Mouse (Mus musculus) limb, embryonic 10.5 days (tissue): ENCODE measurements around the gene Fnbp1. TPM values are rescaled to one million over a fixed set of nuclear protein-coding genes. Genes with fewer than 3 reads are reported as not detected.

ENCODE experiments used
- DNase-seq: peaks from one replicate; pipeline ENCODE4 v3.0.0-alpha.2; 2017; ENCODE audit warnings: low spot score
- H3K27ac ChIP-seq: fragments of 300-500 bp; sonication (generic); 2 replicates; pipeline ENCODE4 v1.5.1; 2016; ENCODE audit warnings: mild to moderate bottlenecking
- H3K27me3 ChIP-seq: fragments of 300-500 bp; sonication (generic); 2 replicates; pipeline ENCODE4 v1.6.1; 2016; ENCODE audit warnings: low read depth, mild to moderate bottlenecking; ENCODE audit not compliant: poor library complexity, severe bottlenecking
- H3K36me3 ChIP-seq: fragments of 300-500 bp; sonication (generic); 2 replicates; pipeline ENCODE4 v1.6.1; 2016; ENCODE audit warnings: mild to moderate bottlenecking, moderate library complexity
- H3K4me1 ChIP-seq: fragments of 300-500 bp; sonication (generic); 2 replicates; pipeline ENCODE4 v1.6.1; 2016
- H3K4me3 ChIP-seq: fragments of 300-500 bp; sonication (generic); 2 replicates; pipeline ENCODE4 v1.5.1; 2016; ENCODE audit warnings: mild to moderate bottlenecking, moderate library complexity
- H3K9me3 ChIP-seq: fragments of 300-500 bp; sonication (generic); replicated peaks from 2 replicates; pipeline ENCODE4 v1.6.1; 2016; ENCODE audit warnings: mild to moderate bottlenecking
- WGBS: fragments of 180-500 bp; shearing (Covaris S2); methylation state at CpG from one replicate; pipeline ENCODE4 v1.1.7; 2016; 5-methylcytosine and 5-hydroxymethylcytosine counted together
- polyA plus RNA-seq: library from polyadenylated mRNA; unstranded; fragments of >200 nt; fragmentation: Nextera tagmentation; extraction: Ambion mirVana; gene quantifications from 2 replicates; pipeline ENCODE4 v1.2.1, GENCODE M21; 2016

Gene Fnbp1
- polyA plus RNA-seq, 1 experiment from 2014 or later = 14.6 TPM

DNA sequence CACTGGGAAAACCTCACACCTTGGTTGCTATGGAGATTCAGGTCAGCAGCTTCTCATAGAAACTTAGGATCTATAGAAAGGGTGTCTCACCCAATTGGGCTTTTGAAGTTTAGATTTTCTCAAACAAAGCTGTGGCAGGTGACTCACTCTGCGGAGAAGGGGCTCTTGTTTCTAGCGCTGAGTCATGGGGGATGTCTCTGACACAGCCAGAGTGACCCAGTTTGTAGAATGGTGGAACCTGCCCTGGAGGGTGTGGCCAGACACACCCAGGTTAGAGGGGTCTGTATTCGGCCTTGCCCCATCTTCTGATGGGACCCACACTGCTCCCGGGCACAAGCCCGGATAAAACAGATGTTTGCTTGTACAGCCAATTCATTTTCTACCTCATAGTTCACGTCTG lies 98.9 kb downstream of the Fnbp1 start:
- DNase-seq = no peak
- Histone ChIP-seq H3K27ac (no peak overlapping the region), H3K36me3 (peaks cover 30% of the 10 kb centered on the region), H3K9me3 (no peaks in the 10 kb centered on the region), H3K27me3 (no peaks in the 10 kb centered on the region), H3K4me1 (no peaks in the 10 kb centered on the region), H3K4me3 (no peak overlapping the region)
- WGBS = 94% methylated on average over 6 of the region's 6 CpGs

DNA sequence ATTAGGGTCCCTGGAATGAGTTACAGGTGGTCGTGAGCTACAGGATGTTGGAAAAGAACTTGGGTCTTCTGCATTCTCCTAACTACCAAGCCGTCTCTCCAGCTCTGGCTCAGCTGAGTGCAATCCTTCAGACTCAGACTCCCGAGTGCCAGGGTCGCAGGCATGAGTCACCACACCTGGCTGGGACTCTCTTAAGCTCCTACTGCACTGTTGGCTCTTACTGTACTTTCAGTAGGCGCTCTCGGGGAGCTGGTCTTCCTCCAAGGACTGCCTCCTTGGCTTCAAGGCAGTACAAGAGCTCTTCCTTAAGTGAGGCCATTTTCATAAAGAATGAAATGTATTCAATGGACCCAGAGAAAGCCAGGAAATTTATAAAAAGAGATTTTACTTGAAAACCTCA lies 100.4 kb downstream of the Fnbp1 start:
- no peak overlapping the region for H3K4me3 ChIP-seq
- no peaks in the 10 kb centered on the region for H3K4me1 ChIP-seq
- no peaks in the 10 kb centered on the region for H3K27me3 ChIP-seq
- 93% methylated on average over 6 of the region's 6 CpGs for WGBS
- no peak for DNase-seq
- no peaks in the 10 kb centered on the region for H3K9me3 ChIP-seq
- no peak overlapping the region for H3K27ac ChIP-seq
- peaks cover 35% of the 10 kb centered on the region for H3K36me3 ChIP-seq

DNA sequence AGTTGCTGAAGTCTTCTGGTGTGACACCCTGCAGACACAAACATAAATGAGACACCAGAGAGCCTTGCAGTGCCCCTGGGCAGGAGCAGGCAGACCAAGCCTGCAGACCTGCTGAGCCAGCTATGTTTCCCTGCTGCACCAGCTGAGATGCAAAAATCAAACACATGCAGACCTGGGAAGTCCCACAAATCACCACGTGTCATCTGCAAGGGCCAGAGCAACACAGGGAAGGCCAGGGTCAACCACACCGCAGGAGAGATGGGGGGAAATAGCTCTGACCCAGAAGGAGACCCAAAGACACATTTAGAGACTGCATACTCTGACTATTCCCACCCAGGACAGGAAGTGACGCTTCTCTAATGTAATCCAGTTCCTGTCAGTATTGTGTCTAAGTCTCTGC lies 101.3 kb downstream of the Fnbp1 start:
- H3K36me3 ChIP-seq = peaks cover 40% of the 10 kb centered on the region
- no peak for DNase-seq
- H3K27ac ChIP-seq = no peak overlapping the region
- no peaks in the 10 kb centered on the region for H3K27me3 ChIP-seq
- H3K9me3 ChIP-seq = no peaks in the 10 kb centered on the region
- H3K4me1 ChIP-seq = no peaks in the 10 kb centered on the region
- H3K4me3 ChIP-seq = no peak overlapping the region
- WGBS = 90% methylated on average over 3 of the region's 3 CpGs

DNA sequence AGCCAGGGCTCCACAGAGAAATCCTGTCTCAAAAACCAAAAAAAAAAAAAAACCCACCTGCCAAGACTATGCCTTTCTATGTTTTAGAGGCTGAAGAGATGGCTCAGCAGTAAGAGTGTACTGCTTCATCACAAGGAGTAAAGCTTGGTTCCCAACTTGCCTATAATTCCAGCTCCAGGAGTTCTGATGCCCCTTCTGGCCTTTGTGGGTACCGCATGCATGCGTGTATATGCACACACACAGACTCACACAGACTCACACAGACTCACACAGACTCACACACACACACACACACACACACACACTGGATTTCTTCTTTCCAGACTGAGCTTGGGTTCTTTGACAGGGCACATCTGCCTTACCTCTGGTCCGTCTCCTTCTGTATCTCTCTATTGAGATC lies 101.8 kb downstream of the Fnbp1 start:
- no peak overlapping the region for H3K4me3 ChIP-seq
- H3K27me3 ChIP-seq = no peaks in the 10 kb centered on the region
- 98% methylated on average over 3 of the region's 3 CpGs for WGBS
- DNase-seq = no peak
- H3K9me3 ChIP-seq = no peaks in the 10 kb centered on the region
- H3K4me1 ChIP-seq = no peaks in the 10 kb centered on the region
- no peak overlapping the region for H3K27ac ChIP-seq
- peaks cover 45% of the 10 kb centered on the region for H3K36me3 ChIP-seq

DNA sequence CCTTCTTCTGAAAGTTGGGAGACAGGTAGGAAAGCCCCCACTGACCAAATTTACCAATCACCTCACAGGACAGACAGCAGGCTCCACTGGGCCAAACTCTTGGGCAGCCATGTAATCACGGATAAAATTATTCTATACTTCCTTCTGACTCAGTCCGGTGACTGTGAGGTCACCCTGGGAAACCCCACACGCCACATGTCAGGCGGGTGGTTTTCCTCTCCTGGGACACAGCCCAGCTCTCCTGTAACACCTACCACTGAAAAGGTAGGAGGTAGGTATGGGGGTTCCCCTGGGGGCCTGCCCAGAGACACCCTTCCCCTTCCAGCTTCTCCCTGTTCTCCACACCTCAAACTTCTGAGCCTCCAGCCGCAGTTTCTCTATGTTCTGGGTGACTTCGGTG lies 105.0 kb downstream of the Fnbp1 start:
- no peaks in the 10 kb centered on the region for H3K27me3 ChIP-seq
- peaks cover 72% of the 10 kb centered on the region for H3K36me3 ChIP-seq
- no peak overlapping the region for H3K27ac ChIP-seq
- DNase-seq = no peak
- 92% methylated on average over 6 of the region's 6 CpGs for WGBS
- no peak overlapping the region for H3K4me3 ChIP-seq
- H3K4me1 ChIP-seq = no peaks in the 10 kb centered on the region
- no peaks in the 10 kb centered on the region for H3K9me3 ChIP-seq

DNA sequence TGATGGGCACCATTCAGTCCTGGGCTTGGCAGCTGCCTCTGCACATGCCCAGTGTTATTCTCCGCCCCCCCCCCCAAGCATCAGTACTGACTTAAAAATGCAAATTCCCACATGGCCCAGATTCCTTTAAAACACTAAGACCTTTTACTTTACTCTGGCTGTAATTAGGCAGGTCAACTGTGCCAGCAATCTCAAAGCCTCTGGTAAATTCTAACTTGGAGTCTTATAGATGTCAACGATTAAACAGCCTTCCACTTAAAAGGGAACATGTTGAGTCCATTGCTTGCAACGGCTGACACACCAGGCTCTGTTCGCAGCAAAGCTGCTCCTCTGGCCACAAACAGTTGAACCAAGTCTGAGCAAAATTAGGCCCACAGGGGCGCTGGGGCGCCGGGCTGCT lies 109.8 kb downstream of the Fnbp1 start:
- WGBS = 92% methylated on average over 7 of the region's 7 CpGs
- Histone ChIP-seq H3K27ac (no peak overlapping the region), H3K27me3 (no peaks in the 10 kb centered on the region), H3K4me1 (peaks cover 6% of the 10 kb centered on the region), H3K36me3 (peaks cover 72% of the 10 kb centered on the region), H3K9me3 (no peaks in the 10 kb centered on the region), H3K4me3 (no peak overlapping the region)
- DNase-seq = no peak

DNA sequence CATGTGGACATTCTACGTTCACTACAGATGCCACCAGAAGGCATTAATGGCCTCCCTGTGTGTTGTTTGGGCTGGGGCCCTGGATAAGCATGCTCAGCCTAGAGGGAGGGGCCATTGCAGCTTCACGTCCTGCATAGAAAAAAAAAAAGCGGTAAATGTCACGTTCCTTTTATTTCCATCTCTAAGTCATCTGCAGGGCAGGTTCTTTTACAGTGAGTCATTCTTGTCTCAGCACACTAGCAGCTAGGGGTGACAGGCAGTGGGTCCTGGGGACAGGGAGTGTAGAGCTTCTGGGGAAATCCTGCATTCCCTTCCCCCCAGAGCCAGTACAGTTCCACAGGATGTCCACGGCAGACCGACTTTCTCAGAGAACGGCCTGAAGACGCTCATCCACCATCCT lies 115.2 kb downstream of the Fnbp1 start:
- no peak for DNase-seq
- 81% methylated on average over 8 of the region's 8 CpGs for WGBS
- H3K9me3 ChIP-seq = no peaks in the 10 kb centered on the region
- peaks cover 27% of the 10 kb centered on the region for H3K36me3 ChIP-seq
- no peak overlapping the region for H3K4me3 ChIP-seq
- no peak overlapping the region; the same call in 1 of the 2 replicates for H3K27ac ChIP-seq
- H3K27me3 ChIP-seq = no peaks in the 10 kb centered on the region
- H3K4me1 ChIP-seq = peaks cover 9% of the 10 kb centered on the region

DNA sequence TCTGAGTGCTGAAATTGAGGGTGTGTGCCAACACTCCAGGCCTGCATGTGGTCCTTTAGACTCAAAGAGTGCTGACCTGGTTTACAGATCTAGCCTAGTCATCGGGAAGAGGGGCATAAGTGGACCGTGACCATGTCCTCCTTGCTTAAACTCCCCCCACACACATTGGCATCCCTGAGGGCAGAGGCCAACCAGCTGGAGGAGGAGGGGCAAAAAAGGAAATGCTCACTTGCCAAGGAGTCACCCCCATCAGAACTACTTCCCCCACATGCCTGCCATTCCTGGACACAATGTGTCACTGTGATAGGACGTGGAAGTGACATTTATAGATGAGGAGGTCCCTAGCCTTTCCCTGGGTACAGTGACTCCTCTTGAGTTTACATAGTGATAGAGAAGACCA lies 116.3 kb downstream of the Fnbp1 start:
- Histone ChIP-seq H3K4me3 (no peak overlapping the region), H3K4me1 (peaks cover 9% of the 10 kb centered on the region), H3K27me3 (no peaks in the 10 kb centered on the region), H3K27ac (no peak overlapping the region), H3K9me3 (no peaks in the 10 kb centered on the region), H3K36me3 (peaks cover 30% of the 10 kb centered on the region)
- no peak for DNase-seq
- 80% methylated on average over 3 of the region's 3 CpGs for WGBS

DNA sequence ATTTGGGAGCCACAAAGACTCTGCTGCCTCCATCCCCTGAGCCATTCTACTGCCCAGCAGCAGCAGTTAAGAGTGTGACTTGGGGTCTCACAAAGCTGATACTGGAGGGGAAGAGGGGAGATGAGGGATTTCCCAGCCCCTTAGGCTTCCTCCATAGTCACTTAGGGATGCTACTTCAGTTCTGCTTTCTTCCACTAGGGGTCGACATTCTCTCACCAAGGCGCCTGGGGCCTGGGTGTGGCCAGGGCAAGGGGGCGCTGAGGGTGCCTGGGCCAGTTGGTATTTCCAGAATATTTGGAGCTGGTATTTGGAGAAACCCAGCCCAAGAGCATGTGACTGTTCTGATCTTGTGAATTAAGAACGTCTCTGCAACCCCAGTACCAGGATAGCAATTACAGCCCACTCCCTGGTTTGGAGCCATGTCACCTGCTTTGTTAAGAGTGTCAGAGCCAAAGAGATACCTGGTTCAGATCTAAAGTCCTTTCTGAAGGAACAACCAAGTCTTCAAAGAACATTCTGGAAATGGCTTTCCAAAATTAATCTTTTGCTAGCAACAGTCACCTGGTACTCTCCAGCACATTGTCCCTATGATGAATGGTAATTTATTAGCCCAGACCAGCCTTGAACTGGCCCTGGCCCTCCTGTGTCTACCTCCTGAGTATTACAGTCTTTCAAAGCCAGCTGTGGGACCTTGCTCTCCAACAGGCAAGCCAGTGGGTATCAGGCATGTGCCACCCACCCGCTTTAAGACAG lies 117.0 kb downstream of the Fnbp1 start:
- Histone ChIP-seq H3K27me3 (no peaks in the 10 kb centered on the region), H3K4me1 (peaks cover 9% of the 10 kb centered on the region), H3K36me3 (peaks cover 33% of the 10 kb centered on the region), H3K9me3 (no peaks in the 10 kb centered on the region), H3K4me3 (no peak overlapping the region), H3K27ac (no peak overlapping the region)
- peak; percentile 68 for DNase-seq
- 31% methylated on average over 5 of the region's 5 CpGs for WGBS

DNA sequence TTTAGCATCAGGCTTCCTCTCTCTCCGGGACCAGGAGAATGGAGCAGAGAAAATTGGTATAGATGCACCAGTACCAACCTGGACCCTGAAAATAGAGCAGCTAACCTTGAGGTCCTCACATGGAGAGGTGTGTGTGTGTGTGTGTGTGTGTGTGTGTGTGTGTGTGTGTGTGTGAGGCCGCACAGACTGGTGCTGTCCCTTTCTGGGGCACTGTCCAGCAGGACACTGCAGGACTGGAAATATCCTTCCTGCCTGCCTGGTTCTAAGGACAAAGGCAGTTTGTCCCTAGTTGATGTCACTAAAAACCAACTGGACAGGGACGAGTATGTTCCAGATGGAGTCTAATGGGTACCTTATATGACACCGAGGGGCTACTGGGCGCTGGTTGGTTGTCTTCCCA lies 117.9 kb downstream of the Fnbp1 start:
- Histone ChIP-seq H3K4me3 (no peak overlapping the region), H3K36me3 (peaks cover 35% of the 10 kb centered on the region), H3K27me3 (no peaks in the 10 kb centered on the region), H3K4me1 (peaks cover 9% of the 10 kb centered on the region), H3K9me3 (no peaks in the 10 kb centered on the region), H3K27ac (no peak overlapping the region)
- DNase-seq = no peak
- WGBS = 77% methylated on average over 5 of the region's 5 CpGs

DNA sequence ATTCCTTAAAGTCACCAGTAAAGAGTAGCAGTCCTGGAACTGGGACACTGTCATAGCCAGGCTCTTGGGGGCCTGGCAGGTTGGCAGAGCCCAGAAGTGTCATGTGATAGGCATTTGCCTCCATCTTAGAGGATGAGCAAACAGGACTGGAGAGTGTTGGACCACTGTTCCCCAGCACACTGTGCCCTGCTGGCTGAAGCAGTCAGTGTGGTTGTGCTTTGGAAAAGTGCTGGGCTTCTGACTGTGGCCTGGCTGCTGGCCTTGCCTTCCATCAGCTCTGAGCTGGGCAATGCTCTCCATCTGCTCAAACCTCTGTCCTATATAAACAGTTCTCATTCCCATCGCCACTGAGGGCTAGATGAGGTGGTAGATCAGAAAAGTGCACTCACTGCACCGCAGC lies 121.6 kb downstream of the Fnbp1 start:
- H3K9me3 ChIP-seq = no peaks in the 10 kb centered on the region
- peaks cover 45% of the 10 kb centered on the region for H3K36me3 ChIP-seq
- DNase-seq = no peak
- WGBS = 89% methylated on average over 2 of the region's 2 CpGs
- H3K27ac ChIP-seq = no peak overlapping the region
- 0 out of 2 replicates have a peak, but pooled peaks cover under 1% of the 10 kb centered on the region for H3K4me1 ChIP-seq
- H3K4me3 ChIP-seq = no peak overlapping the region
- no peaks in the 10 kb centered on the region for H3K27me3 ChIP-seq

DNA sequence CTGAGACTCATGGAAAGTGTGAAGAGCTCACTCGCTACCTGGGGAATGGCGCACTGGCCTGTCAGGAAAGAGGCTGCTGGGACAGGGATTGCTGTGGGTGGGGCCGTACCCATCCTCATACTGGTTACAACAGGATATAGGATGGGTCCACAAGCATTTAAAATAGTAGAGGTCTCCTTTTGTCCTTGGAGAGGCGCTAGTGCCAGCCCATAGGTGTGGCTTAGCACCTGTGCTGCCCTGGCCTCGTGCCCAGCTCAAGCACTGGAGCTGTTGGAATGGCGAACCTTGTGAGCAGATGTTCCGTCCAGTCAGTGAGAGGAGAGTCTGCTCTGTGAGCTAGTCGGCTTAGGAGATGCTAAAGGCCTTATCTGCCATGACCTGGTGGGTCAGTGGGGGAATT lies 122.8 kb downstream of the Fnbp1 start:
- WGBS = 88% methylated on average over 8 of the region's 8 CpGs
- no peaks in the 10 kb centered on the region for H3K4me1 ChIP-seq
- no peak overlapping the region for H3K27ac ChIP-seq
- H3K9me3 ChIP-seq = no peaks in the 10 kb centered on the region
- H3K36me3 ChIP-seq = peaks cover 45% of the 10 kb centered on the region
- no peaks in the 10 kb centered on the region for H3K27me3 ChIP-seq
- no peak overlapping the region for H3K4me3 ChIP-seq
- no peak for DNase-seq

DNA sequence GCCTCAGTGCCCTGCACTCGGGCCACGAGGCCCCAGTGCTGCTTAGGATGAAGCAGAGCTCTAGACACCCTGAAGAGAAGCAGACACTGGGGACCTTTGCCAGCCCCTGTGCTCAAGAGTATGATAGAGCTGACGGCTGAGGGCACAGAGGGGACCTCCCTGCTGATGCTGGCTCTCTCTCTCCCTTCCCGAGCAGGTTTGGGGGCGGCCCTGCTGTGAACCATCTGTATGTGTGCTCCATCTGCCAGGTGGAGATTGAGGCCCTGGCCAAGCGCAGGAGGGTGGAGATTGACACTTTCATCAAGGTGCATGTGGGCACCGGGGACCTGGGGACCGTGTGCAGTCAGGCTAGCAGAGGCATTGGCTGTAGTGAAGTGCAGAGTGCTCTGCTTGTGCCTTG lies 123.3 kb downstream of the Fnbp1 start:
- peaks cover 45% of the 10 kb centered on the region for H3K36me3 ChIP-seq
- no peak overlapping the region for H3K4me3 ChIP-seq
- H3K27me3 ChIP-seq = no peaks in the 10 kb centered on the region
- 85% methylated on average over 8 of the region's 8 CpGs for WGBS
- no peak overlapping the region for H3K27ac ChIP-seq
- no peaks in the 10 kb centered on the region for H3K9me3 ChIP-seq
- DNase-seq = no peak
- H3K4me1 ChIP-seq = no peaks in the 10 kb centered on the region
